Mouse (Mus musculus) frontal cortex, adult 2 months (tissue): ENCODE data around the gene Eva1b. TPM values are rescaled to one million over a fixed set of nuclear protein-coding genes. Genes with fewer than 3 reads are reported as not detected.
A peak's percentile ranks its signal among the peaks of the same experiment; 100 is the strongest.

Experiments
- DNase-seq, 2 experiments: peaks; one replicate each; pipeline ENCODE4 v3.0.0; 2022; ENCODE audit warnings: low spot score in 1 of 2; ENCODE audit errors: extremely low spot score in 1 of 2
- polyA plus RNA-seq: library from polyadenylated mRNA; depleted of rRNA; stranded (reverse); fragments of >200 nt; gene quantifications from 2 replicates; pipeline ENCODE4 v1.2.3, GENCODE M21; 2012; rRNA removed

Gene Eva1b
- polyA plus RNA-seq = 8.6 and 9.3 TPM in 2 replicates

DNA sequence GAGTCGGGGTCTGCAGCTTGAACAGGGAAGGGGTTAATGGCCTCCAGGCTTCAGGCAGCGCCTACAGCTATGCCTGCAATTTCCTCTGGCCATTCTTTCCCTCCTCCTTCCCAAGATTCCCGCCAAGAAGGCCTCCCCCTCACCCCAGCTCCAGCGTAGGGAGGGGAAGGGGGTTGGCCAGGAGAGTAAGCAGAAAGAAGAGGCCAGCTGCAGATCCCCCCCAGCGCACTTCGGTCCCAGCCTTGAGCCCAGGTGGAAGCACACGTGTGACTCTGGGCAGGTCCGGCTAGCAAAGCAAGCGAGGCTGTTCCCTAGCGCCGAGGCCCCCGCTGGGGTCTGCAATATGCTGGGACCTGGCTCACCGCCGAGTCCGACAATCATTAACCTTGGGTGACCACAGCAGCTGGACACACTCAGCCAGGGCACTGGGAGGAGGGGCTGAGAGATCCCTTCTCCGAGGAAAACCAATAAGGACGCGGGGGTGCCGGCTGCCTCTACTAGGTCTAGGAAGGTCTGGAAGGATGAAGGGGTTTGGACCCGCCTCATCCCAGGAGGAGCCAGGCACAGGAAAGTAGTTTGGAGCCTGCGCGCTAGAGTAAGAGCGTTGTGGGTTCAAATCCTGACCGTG is at the start of gene Eva1b:
Gene Eva1b (plus strand): TSS at position 212 of the 628 bp plus-strand sequence.
- no peak for DNase-seq

DNA sequence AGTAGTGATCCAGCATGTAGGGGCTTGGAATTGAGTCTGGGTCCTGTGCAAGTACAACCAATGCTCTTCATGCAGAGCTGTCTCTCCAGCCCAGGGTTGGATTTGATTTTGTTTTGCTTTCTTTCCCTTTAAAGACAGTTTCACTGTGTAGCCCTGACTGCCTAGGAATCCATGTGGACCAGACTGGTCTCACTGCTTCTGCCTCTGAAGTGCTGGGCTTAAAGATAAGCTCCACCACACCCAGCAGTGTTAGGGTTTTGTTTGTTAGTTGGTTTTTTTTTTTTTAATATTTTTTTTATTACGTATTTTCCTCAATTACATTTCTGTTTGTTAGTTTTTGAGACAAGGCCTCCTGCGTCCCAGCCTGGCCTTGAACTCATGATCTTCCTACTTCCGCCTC is 48.2 kb upstream of the Eva1b start:
- DNase-seq = no peak

GRCm38 (mm10) chr4:126100764-126101163 is 46.8 kb upstream of the Eva1b start:
- DNase-seq = no peak

DNA sequence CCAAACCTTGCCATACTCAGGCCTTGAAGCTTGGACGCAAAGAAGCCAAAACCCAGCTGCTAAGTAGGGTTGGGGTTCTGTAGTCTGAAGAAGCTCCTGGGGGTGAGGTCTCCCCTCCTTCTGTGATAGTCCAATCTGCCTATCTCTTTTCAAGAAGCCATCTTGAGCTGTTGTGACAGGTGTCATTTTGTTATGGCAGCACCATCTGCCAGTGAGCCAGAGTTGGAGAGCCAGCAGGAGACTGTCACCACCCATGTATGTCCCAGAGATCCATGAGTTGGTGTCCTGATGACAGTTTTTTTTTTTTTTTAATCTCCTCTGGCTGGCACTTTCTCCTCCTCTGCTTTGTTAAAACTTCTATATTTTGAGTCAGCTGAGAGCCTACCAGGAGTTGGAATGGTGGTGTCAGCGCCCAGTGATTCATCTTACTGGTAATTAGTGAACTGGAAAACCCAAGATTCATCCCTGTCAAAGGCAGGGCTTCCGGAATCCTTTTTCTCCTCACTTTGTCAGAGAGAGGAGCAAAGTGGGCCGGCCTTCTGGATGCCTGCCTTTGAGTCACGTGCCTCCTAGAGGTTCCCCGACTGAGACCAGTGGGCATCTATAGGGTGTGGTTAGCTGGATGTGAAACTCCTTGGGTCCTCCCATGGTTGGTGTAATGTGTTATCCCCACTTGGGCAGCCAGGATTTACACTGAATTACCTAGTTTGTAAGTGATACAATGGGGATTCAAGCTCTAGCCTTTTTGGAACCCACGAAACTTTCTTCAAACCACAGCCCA is 45.3 kb upstream of the Eva1b start:
- DNase-seq = peak in 1 of 2 experiments; percentile 72

DNA sequence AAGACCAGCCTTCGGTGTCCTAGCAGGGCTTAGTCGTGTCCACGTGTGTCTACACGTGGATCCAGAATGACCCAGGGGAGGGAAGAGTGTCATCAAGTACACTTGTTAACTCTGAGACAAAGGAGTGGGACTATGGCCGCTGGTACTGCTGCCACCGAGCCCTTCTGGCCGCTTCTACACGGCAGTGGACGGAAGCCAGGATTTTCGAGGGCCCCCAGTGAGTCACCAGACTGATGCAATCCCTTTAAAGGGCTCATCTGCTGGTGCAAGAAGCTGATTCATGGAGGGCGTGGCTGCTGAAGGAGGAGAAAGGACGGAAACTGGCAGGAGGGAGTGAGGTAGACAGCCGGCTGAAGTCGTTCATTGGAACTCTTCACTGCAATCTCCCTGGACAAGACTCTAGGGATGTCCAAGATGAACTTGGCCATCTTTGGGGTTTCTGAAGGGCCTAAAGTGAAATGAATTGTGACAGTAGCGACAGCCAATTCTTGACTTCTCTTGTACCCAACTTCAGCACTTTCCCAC is 44.4 kb upstream of the Eva1b start:
- DNase-seq = peak; percentile 79 to 91

DNA sequence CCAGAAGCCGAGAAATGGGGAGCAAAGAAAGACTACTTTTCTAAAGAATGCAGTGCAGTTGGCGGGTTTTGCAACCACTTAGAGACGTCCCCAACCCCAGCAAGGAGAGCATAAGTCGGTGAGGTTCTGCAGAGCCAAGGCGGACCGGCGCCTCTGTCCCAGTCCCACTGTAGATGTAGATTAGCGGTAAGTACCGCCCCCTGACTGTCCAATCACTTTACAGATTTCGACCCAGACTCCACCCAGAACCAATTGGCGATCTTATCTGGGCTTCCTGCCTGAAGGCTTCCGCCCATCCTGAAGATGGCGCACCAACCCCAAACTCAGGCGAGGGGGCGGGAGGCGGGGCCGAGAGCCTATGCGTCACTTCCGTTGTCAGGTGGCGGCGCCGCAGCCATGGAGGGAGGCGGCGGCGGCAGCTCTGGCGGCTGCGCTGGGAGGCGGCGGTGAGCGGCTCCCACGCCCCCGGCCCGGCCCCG is 43.9 kb upstream of the Eva1b start, which contains the start of gene Stk40:
Gene Stk40 (plus strand): TSS at position 368 of the 479 bp plus-strand sequence.
- peak; percentile 95 for DNase-seq

DNA sequence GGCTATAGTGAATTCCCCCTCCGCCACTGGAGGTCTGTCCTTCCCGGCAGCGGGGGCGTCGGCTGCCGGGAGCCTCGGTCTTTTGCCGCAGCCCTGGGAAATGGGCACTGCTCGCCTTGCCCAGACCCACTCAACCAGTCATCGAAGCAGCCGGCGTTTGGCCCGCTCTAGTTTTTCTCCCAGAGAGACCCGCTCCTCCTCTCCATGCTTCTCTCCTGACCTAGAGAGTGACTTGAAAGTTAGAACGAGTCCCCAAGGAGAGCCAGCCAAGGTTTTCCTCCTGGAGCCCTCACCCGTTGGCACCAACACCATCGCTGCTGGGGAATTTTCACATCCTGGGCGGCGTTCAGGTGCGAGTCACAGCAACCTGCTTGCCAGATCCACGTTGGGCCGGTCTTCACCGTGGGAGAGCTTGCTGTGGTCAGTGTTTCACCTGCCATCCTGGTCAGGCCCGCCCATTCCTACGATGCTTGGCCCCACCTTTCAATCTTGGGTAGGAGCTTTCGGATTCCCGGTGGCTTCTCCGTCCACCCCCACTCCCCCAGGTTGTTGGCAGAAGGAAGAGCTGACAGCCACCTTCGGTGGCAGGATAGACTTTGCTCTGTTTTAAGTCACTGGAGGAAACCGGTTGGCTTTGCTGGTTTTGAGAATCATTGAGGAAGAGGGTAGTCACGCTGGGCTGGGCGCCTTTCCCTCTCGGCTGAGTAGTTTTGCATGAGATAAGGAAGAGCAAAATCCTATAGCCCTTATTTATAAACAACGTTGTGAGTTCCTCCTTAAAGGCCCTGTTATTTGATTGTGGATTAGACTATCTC is 43.1 kb upstream of the Eva1b start:
- no peak for DNase-seq

DNA sequence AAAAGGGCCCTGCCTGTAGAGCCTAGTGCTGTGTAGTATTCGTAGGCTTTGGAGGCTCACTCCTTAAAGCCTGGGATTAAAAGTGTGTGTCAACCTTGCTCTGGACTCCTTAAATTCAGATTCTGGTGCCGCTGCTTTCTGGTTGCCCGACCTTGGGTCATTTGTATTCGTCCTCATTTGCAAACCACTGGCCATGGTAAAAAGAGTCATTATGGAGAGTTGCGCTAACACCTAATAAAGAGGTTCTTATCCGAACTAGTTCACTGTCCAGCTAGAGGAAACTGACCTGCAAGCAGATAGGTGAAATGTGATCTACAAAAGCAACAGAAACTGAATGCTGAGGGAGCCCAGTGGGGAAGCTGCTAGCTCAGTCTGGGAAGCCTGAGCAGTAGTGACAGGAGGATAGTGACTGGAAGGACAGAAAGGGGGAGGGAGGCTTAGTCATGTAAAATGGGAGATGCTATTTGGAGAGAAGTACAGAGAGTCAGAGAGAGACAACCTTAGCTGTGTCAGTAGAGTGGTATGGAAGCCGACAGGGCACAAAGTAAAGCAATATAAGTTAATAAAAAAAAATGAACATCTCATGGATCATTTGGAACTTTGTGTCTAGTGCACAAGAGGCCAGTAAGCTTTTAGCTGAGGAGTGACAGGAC is 42.3 kb upstream of the Eva1b start:
- no peak for DNase-seq

GRCm38 (mm10) chr4:126108061-126108740 is 39.3 kb upstream of the Eva1b start:
- no peak for DNase-seq

DNA sequence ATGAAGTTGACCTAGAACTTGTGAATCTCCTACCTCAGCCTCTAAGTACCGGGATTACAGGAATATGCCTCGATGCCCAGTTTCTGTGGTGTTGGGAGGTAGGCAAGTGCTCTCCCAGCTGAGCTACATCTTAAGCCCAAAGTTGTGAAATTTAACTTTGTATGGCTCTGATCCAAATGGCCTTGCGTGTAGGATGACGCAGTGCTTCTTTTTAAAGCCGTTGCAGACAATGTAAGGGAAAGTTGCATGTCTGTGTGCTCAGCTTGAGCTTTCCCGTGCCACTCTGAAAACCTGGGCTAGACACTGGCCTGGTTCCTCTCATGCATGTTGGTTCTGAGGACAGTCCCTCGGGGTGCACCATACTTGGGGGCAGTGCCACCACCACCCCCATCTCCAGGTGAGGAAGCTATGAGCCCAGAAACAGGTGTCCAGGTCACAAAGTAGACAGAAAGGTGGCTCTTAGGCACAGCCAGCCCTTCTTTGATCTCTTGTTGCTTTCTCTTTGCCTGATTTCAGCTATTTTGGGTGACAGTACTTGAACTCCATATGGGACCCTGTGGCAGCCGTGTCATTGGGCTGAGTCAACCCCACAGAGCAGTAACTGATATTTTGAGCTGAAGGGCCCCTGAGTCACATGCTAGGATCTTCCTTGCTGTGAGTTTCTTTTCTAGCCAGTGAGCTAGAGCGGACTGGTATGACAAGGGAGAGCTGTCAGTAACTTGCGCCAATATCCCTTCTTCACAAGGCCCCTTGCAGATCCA is 37.8 kb upstream of the Eva1b start:
- no peak for DNase-seq

DNA sequence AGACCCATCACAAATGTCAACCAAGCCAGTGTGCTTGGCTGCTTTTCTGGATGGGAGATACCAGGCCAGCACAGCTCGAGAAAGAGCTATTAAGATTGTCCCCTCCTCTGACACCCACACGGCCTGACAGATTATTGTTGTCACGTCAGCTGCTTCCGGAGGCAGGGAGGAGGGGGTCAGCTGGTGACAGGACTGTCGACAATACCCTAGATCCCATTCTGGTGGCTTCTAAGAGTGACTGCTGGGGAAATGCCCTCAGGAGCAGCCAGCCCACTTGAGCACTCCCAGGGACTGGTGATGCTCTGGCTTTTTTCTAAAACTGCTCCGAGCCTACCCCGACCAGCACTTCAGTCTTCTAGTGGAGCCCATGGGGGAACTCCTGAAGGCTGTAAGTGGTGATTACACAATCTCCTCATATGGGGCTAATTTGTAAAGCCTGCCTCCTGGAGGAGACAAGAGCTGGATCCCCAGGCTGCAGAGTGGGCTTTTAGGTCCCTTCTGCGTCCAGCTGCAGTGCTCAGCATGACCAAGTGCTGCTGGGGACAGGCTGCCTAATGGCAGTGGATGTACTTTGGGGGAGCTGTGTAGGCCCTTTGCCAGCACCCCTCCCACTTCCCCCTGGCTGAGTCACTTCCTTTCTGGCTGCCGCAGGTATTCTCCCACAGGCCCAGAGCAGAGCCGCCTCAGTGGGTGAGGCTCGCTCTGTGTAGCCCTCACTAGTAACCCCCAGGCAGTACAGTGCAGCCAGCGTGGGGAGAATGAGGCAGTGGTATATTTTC is 37.0 kb upstream of the Eva1b start:
- peak; percentile 56 to 88 for DNase-seq

DNA sequence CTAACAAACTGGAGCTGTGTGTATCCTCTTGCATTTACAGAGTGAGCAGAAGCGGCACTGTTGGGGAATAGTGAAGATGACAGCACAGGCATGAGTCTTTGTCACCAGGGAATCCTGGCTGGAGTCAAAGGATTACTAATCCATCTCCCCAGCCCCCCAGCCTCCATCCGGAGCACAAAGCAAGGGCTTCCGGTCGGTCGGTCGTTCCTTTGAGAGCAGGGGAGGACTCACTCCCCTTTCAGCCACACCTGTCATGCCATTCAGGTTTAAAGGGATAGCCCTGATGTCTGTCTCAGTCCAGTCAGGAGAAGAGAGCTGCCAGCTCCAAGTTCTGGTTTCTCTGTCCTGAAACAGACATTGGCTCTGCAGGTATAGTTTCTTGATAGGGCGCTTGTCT is 36.4 kb upstream of the Eva1b start:
- no peak for DNase-seq

DNA sequence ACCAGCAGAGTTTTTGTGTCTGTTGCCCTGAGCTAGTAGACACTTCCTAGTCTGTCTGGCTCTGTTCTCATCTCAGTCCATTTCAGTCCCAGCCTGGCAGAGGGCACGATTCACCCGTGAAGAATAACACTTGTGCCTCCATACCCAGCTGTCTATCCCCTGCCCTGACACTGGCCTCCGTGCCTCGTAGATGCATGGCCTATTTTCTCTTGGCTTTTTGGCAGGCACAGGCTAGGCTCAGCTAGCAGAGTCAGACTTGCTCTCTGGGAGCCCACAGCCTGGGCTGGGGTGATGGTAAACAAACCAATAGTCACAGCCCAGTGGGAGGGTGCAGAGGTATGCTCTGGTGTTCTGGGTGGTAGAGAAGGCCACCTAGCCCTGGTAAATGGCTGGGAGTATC is 34.3 kb upstream of the Eva1b start:
- no peak for DNase-seq

DNA sequence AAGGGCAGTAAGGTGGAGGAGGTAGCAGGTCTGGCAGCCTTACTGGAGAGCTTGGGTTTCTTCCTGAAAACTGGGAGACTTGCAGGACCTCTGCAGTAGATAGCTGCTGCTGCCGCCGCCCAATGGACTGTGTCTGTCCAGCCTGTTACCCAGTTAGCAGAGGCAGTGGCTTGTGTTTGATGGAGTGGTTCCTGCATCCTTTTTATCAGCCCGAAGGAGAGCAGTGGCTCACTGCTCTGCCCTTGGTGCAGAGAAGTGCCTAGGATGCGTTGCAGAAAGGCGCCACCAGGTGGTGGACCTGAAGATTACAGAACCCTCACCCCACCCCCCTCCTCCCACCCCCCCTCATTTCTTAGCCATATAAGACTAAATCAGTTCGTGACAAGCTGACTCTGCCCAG is 33.6 kb upstream of the Eva1b start:
- DNase-seq = peak in 1 of 2 experiments; percentile 52

- no peak for DNase-seq
Observed at GRCm38 (mm10) chr4:126115411-126115810, 32.1 kb upstream of the Eva1b start.

- DNase-seq = no peak
Observed at GRCm38 (mm10) chr4:126115871-126116521, 31.5 kb upstream of the Eva1b start.

DNA sequence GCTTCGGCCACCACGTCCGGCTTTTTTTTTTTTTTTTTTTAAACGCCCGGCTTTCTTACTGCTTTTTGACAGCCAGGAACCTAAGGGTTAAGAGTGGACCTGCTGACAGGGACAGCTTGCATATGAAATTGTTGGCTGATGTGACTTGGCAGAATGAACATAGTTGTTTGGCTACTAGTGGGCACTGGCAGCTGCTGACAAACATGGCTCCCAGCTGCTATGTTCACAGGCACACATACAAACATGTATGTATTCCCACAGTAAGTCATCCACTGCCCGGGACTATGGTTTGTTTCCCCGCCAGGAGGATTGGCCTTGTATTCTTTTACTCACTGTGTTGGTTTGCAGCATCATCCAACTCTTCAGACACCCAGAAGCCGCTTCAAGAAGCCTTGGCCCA is 30.4 kb upstream of the Eva1b start:
- no peak for DNase-seq

DNA sequence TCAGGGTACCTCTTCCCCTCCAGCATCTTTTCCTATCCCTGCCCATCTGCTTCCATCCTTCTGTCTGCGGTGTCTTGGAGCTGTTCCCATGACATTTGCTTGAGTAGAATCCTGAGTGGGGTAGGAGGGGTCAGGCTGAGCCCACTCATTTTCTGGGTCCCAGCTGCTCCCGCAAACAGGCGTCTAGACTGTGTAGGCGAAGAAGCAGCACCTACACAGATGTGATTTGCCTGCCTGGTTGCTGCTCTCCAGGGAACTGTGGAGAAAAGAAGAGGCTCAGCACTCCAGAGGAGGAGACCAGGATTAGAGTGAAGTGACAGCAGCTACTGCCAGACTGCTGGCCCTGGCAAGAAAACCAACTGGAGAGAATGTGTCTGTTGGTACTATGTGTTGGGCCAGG is 28.9 kb upstream of the Eva1b start:
- DNase-seq = peak; percentile 78 to 87
